Mouse (Mus musculus) yolk sac, embryonic 10.5 days (tissue): ENCODE results near the gene Srrm1.
"Not testable (repeated sequence)": the region's sequence is repeated elsewhere in the genome, so short reads cannot be mapped to it uniquely, and the experiment has no call there.

ENCODE experiments used
- DNase-seq: peaks from one replicate; pipeline ENCODE4 v3.0.0-alpha.2; 2017; ENCODE audit warnings: low spot score

The Srrm1 gene

GRCm38 (mm10) chr4:135353066-135353793 lies at the start of gene Srrm1:
Srrm1 (minus strand) TSS chr4:135353321.
- DNase-seq: peak; percentile 98

GRCm38 (mm10) chr4:135401881-135402280 lies 48.8 kb upstream of the Srrm1 start:
- DNase-seq: no peak

DNA sequence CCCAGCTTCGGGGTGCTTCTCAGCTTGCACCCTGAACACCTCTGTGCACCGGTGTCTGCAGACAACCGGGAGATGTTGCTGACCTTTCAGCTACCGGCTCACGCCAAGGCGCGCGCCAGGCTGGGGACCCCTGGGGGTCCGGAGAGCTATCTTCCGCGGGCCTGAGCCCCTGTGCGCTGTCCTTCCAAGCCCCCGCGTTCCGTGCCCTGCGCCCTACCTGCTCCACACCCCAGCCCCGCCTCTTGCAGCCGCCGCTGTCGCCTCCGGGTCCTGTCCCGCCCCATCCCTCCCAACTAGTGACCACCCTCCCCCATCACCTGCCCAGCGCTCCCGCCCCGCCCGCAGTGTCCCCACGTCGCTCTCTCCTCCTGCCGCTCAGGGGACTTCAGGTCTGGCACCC lies 44.9 kb upstream of the Srrm1 start, which contains the start of gene Ncmap:
Ncmap (minus strand) TSS at position 237 of the 400 bp plus-strand sequence.
- no peak for DNase-seq

DNA sequence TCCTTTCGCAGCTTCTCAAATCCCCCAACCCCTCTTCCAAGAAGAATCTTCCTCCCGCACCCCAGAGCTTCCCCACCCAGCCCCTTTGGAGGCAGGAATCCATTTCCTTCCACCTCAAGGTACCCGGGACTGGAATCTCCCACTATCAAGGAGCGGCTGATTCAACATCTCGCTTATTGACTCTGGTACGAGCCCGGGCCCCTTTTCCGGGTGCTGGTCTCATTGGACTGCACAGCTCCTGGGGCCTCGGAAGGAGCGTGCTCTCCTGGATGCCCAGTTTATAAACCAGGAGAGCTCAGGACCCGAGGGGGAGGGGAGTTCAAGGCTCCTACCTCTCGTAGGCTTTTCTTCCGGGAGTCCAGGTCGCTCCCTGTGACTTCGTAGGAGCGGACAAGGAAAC lies 44.4 kb upstream of the Srrm1 start:
- DNase-seq: no peak

- no peak for DNase-seq
Observed at GRCm38 (mm10) chr4:135396303-135396702, 43.2 kb upstream of the Srrm1 start.

- DNase-seq: no peak
Observed at GRCm38 (mm10) chr4:135395375-135395774, 42.3 kb upstream of the Srrm1 start.

GRCm38 (mm10) chr4:135394666-135395065 lies 41.5 kb upstream of the Srrm1 start:
- no peak for DNase-seq

- DNase-seq: no peak
Observed at GRCm38 (mm10) chr4:135393381-135393780, 40.3 kb upstream of the Srrm1 start.

DNA sequence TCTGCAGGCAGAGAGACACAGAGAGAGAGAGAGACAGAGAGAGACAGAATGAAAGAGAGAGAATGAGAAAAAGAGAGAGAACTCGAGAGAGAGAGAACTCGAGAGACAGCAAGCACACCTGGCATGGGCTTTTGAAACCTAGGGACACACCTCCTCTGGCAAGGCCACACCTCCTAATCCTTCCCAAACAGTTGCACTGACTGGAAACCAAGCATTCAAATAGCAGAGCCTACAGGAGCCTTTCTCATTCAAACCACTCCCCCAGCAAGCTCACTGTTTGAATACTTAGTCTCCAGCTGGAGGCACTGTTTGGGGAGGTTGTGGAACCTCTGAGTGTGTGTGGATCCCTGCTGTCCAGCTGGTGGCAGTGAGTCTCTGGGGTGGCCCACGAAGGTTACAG lies 39.7 kb upstream of the Srrm1 start:
- no peak for DNase-seq

GRCm38 (mm10) chr4:135391014-135391413 lies 37.9 kb upstream of the Srrm1 start:
- no peak for DNase-seq

GRCm38 (mm10) chr4:135385614-135386013 lies 32.5 kb upstream of the Srrm1 start:
- no peak for DNase-seq

GRCm38 (mm10) chr4:135382316-135382715 lies 29.2 kb upstream of the Srrm1 start:
- peak; percentile 69 for DNase-seq

GRCm38 (mm10) chr4:135381355-135381754 lies 28.2 kb upstream of the Srrm1 start:
- DNase-seq: no peak

DNA sequence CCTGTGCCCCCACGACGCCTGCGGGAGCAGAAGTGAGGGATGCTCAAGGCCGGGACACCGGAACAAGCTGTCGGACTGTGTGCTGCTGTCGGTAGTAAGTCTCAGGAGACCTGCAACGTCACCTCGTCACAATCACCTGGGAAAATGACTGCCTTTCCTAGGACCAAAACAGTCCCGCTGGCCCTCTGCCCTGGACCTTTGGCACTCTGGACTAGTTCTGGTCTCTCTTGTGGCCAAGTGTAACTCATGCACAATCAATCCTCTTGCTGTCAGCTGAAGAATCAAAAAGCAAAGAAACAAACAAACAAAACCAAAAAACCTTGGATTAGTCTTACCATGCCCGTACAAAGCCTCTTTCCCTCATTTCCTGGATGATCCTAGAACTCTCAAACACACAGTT lies 24.1 kb upstream of the Srrm1 start:
- DNase-seq: no peak

GRCm38 (mm10) chr4:135375444-135375843 lies 22.3 kb upstream of the Srrm1 start:
- DNase-seq: no peak

GRCm38 (mm10) chr4:135373299-135373698 lies 20.2 kb upstream of the Srrm1 start:
- no peak for DNase-seq

DNA sequence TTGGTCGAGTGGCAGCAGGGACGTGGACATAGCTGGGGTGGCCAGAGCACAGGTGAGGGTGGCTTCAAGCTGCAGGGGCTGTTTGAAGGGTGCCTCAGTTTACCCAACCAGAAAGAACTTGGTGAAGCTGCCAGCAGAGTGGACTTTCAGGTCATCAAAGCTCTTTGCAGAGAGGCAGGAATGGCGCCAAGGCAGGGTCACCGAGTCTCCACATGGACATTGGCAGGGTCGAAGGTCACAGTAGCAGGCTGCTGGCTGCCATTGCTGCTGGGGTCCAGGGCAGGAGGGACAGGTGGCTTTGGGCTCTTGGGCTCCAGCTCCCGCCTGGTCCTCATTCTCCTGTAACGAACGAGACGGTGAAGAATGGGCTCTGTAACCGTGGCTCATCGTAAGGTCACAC lies 17.3 kb upstream of the Srrm1 start:
- DNase-seq: no peak

DNA sequence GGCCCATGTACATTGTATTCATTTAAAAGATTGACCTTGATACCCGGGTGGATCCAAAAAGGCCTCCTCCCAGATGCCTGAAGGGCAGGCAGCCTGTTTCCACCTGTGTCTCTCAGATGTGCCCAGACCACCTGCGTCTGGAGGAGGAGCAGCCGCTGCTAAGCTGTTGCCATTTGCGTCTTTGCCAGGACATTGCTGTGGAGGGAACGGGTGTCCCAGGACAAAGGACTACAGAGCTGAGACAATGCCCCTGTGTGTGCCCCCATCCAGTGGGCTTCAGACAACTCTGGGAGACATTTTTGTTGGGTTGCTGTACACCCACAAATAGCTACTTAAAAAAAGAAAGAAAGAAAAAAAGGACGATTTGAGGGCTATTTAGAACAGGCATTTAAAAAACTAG lies 9.7 kb upstream of the Srrm1 start:
- DNase-seq: no peak

DNA sequence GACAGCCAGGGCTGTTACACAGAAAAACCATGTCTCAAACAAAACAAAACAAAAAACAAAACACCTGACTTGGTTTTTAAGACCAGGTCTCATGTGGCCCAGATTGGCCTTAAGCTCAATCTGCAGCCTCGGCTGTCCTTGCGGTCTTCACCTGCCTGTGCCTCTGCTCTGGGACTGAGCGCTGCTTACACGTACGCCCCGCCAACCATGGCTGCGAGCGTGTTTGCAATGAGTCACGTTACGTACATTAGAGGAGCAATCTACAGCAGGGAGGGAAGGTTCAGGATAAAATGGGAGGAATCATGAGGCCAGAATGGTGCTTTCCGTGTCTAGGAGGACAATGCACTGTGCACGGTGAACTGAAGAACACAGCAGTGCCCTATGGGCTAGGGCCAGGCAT lies 8.6 kb upstream of the Srrm1 start:
- DNase-seq: no peak

GRCm38 (mm10) chr4:135358736-135359135 lies 5.6 kb upstream of the Srrm1 start:
- DNase-seq: no peak

DNA sequence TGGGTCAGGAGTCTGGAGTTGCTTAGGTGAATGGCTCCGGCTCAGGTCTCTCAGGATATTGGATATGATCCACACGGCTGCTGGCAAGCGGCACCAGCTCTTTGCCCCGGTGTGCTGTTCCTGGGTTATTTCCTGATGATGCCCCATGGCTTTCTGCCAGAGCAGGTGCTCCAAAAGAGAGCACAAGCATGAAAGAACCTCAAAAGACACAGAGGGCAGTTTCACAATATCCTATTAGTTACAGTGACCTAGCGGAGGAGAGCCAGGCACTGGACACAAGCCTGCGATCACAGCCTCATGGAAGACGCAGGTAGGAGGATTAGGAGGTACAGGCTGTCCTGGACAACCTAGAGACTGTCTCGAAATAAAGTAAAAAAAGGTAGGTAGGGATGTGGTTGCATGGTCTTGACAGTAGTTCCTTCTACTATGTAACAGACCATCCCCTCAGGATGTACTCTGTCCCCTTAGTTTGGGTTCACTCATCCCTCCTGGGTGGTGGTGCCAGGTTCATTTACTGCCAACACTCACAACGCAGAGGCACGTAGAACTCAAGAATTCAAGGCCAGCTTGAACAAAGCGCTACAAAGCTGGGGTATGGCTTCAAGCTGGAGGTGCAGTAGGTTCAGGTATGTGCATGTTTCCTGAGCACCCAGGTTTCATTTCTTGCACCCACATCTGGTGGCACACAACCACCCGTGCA lies 4.2 kb upstream of the Srrm1 start:
- no peak for DNase-seq

GRCm38 (mm10) chr4:135355886-135356550 lies 2.9 kb upstream of the Srrm1 start:
- DNase-seq: peak; percentile 33

- not testable (repeated sequence) for DNase-seq
Observed at GRCm38 (mm10) chr4:135354751-135355150, 1.6 kb upstream of the Srrm1 start.
